Mouse (Mus musculus): Measurements from ENCODE around the gene Tbx10.

DNA sequence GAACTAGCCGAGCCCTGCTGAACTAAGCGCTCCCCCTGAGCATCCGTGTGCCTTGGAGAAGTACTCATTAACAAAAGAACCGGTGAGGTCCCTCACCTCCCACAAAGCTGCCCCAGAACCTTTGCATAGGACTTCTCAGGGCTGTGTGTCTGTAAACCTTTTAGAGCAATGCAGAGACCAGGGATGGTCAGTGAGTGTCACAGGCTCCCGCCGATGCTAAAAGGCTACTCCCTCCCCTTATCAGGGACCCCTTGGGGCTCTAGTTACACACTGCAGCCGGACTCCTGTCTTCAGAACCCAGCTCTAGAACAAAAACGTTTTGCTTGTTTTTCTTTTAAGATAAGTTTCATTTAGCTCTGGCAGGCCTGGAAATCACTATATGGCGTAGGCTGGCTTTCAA is 20.5 kb downstream of the Tbx10 start:
- no peak for TF ChIP-seq CTCF (IDR thresholded peaks at IDR 0.05; ENCODE audit: control insufficient read depth, insufficient read depth, insufficient read length)
- no peak for TF ChIP-seq USF1 (IDR thresholded peaks at IDR 0.05; ENCODE audit: low read depth)
- TF ChIP-seq MAX (IDR thresholded peaks at IDR 0.05), result no peak

All from C2C12 (cell line).